Mouse (Mus musculus): ENCODE data around the gene Arid2. TPM values are rescaled to one million over a fixed set of nuclear protein-coding genes. Genes with fewer than 3 reads are reported as not detected.

The Arid2 gene
- polyA plus RNA-seq, 1 experiment from 2014 or later = 21.5 TPM

- no peaks in the 10 kb centered on the region for H3K27me3 ChIP-seq (replicated peaks)
- H3K36me3 ChIP-seq = no peaks in the 10 kb centered on the region
- H3K4me2 ChIP-seq = no peak overlapping the region
- H3K27ac ChIP-seq (ENCODE audit: poor library complexity, severe bottlenecking) = 0 out of 2 replicates have a peak overlapping the region, but pooled peaks have one; percentile 4
- WGBS = 37% methylated on average over 7 of the region's 7 CpGs
- H3K9me3 ChIP-seq (replicated peaks) = no peaks in the 10 kb centered on the region
- ATAC-seq (ENCODE audit: insufficient number of reproducible peaks, low FRiP score) = no peak
- no peak overlapping the region for H3K4me3 ChIP-seq
- peaks cover 19% of the 10 kb centered on the region for H3K4me1 ChIP-seq (replicated peaks)
- H3K9ac ChIP-seq = no peak overlapping the region
Observed at GRCm38 (mm10) chr15:96344591-96345285, 57.4 kb downstream of the Arid2 start.

GRCm38 (mm10) chr15:96345312-96345849, 58.1 kb downstream of the Arid2 start:
- Histone ChIP-seq H3K4me1 (replicated peaks) (peaks cover 19% of the 10 kb centered on the region), H3K9ac (no peak overlapping the region), H3K27me3 (replicated peaks) (no peaks in the 10 kb centered on the region), H3K27ac (ENCODE audit: poor library complexity, severe bottlenecking) (no peak overlapping the region), H3K36me3 (peaks cover 4% of the 10 kb centered on the region), H3K4me2 (no peak overlapping the region), H3K4me3 (no peak overlapping the region), H3K9me3 (replicated peaks) (no peaks in the 10 kb centered on the region)
- no peak for ATAC-seq (ENCODE audit: insufficient number of reproducible peaks, low FRiP score)
- WGBS = 88% methylated on average over 6 of the region's 6 CpGs

- H3K36me3 ChIP-seq = peaks cover 44% of the 10 kb centered on the region
- H3K4me2 ChIP-seq = no peak overlapping the region
- no peak overlapping the region for H3K9ac ChIP-seq
- H3K4me1 ChIP-seq (replicated peaks) = 0 out of 2 replicates have a peak, but pooled peaks cover 2% of the 10 kb centered on the region
- no peaks in the 10 kb centered on the region for H3K27me3 ChIP-seq (replicated peaks)
- H3K9me3 ChIP-seq (replicated peaks) = no peaks in the 10 kb centered on the region
- WGBS = 68% methylated on average over 9 of the region's 9 CpGs
- no peak for ATAC-seq (ENCODE audit: insufficient number of reproducible peaks, low FRiP score)
- no peak overlapping the region for H3K4me3 ChIP-seq
- H3K27ac ChIP-seq (ENCODE audit: poor library complexity, severe bottlenecking) = no peak overlapping the region
Observed at GRCm38 (mm10) chr15:96351432-96351831, 64.1 kb downstream of the Arid2 start.

DNA sequence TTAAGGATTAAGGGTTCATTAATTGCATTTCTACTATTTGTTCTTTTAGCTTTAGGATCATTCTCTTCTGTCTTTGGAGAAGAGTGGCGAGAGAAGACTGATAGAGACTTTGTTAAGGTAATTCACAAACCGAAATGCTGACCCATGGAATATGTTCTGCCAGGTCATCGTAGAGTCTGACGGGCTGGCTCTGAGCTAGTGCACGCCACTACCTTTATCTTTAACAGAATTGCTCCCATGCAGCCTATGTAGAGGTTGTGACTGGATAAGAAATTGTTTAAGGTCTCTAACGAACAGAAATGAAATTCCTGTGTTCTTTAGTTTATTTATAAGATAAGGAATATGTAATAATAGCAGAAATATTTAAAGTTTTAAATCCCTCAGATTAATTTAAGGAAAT, 71.6 kb downstream of the Arid2 start:
- 84% methylated on average over 6 of the region's 6 CpGs for WGBS
- peaks cover 60% of the 10 kb centered on the region for H3K36me3 ChIP-seq

DNA sequence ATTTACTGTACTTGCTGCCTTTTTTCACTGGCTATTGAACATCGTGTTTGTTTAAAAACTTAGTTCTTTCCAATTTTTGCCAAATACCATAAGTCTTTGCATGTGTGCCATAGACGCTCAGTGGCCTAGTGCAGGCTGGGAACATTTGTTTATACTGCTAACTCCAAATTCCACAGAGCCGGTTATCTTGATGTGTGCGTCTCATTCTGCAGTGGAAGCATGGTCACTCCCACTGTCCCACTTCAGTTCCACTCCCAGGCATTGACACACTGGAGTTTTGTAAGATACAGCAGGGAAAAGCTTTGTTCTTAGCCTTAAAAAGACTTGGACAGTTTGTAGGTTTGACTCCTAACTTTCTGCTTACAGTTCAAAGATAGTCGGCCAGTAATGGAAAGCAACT, 73.3 kb downstream of the Arid2 start:
- Histone ChIP-seq H3K4me2 (no peak overlapping the region), H3K4me3 (no peak overlapping the region), H3K9ac (no peak overlapping the region), H3K27me3 (replicated peaks) (no peaks in the 10 kb centered on the region), H3K36me3 (peaks cover 68% of the 10 kb centered on the region), H3K27ac (ENCODE audit: poor library complexity, severe bottlenecking) (no peak overlapping the region), H3K4me1 (replicated peaks) (peaks cover 3% of the 10 kb centered on the region; the same call in 1 of the 2 replicates), H3K9me3 (replicated peaks) (no peaks in the 10 kb centered on the region)
- no peak for ATAC-seq (ENCODE audit: insufficient number of reproducible peaks, low FRiP score)
- WGBS = 66% methylated on average over 5 of the region's 5 CpGs

More for the DNA sequence above, 71.6 kb downstream of the Arid2 start:
- no peak for ATAC-seq (ENCODE audit: insufficient number of reproducible peaks, low FRiP score)
- Histone ChIP-seq H3K9me3 (replicated peaks) (no peaks in the 10 kb centered on the region), H3K4me2 (no peak overlapping the region), H3K27me3 (replicated peaks) (no peaks in the 10 kb centered on the region), H3K4me3 (no peak overlapping the region), H3K4me1 (replicated peaks) (peaks cover 3% of the 10 kb centered on the region; the same call in 1 of the 2 replicates), H3K9ac (no peak overlapping the region), H3K27ac (ENCODE audit: poor library complexity, severe bottlenecking) (no peak overlapping the region)

DNA sequence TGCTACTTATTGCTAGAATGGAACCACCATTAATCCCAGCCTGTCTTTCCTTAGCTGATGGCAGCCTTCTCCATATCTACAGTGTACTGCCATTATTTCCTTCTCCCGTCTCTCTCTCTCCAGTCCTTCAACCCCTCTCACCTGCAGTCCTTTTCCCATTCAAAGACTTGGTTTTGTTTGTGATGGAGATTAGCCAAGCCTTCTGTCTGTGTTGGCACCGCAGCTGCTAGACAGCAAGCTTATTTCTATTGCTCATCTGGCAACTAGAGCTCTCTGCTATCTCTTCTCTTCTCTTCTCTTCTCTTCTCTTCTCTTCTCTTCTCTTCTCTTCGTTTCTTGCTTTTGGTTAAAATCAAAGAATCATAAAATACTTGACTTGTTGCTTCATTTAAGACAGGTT, 78.0 kb downstream of the Arid2 start:
- H3K9me3 ChIP-seq (replicated peaks) = no peaks in the 10 kb centered on the region
- no peak for ATAC-seq (ENCODE audit: insufficient number of reproducible peaks, low FRiP score)
- WGBS = 86% methylated on average over 3 of the region's 3 CpGs

DNA sequence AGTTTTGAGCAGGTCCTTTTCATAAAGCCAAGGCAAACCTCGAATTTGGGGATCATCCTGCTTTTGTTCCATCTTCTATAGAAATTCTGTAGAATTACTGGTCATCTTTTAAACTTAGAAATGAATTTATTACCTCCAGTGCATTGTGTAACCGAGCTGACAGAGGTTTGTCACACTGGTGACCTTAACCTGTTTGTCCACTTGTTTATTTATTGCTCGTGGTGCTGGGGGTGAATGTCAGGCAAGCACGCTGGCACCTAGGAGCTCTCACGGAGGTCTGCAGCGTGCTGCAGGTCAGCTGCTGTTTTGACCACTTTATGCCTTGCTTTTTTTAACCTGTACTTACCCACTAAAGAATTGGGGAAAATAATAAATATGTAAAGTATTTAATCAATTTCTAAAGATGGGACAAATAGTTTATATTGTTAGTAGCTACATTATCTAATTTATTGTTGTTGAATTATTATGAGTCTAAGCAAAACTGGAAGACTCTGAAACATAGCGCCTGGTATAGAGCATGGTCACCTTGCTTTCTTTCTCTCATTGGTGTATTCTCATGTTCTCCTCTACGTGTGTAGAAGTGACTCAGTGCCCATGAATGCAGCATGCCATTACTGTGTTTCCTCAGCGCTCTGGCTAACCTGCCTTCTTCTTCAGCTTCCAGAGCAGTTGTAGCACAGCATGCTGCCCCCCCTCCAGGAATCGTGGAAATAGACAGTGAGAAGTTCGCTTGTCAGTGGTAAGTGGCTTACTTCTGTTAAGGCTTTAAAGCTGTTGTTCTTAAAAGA, 79.1 kb downstream of the Arid2 start:
- no peaks in the 10 kb centered on the region for H3K4me1 ChIP-seq (replicated peaks)
- H3K27ac ChIP-seq (ENCODE audit: poor library complexity, severe bottlenecking) = no peak overlapping the region
- no peak overlapping the region for H3K9ac ChIP-seq
- no peak overlapping the region for H3K4me2 ChIP-seq
- H3K36me3 ChIP-seq = peaks cover 89% of the 10 kb centered on the region
- no peak overlapping the region for H3K4me3 ChIP-seq
- H3K27me3 ChIP-seq (replicated peaks) = no peaks in the 10 kb centered on the region
- 74% methylated on average over 11 of the region's 11 CpGs for WGBS
- ATAC-seq (ENCODE audit: insufficient number of reproducible peaks, low FRiP score) = no peak
- no peaks in the 10 kb centered on the region for H3K9me3 ChIP-seq (replicated peaks)

More for the DNA sequence above, 78.0 kb downstream of the Arid2 start:
- H3K27me3 ChIP-seq (replicated peaks) = no peaks in the 10 kb centered on the region
- no peak overlapping the region for H3K4me3 ChIP-seq
- H3K4me2 ChIP-seq = no peak overlapping the region
- no peak overlapping the region for H3K27ac ChIP-seq (ENCODE audit: poor library complexity, severe bottlenecking)
- H3K4me1 ChIP-seq (replicated peaks) = peaks cover 3% of the 10 kb centered on the region; the same call in 1 of the 2 replicates
- H3K36me3 ChIP-seq = peaks cover 85% of the 10 kb centered on the region
- no peak overlapping the region for H3K9ac ChIP-seq

- peaks cover 69% of the 10 kb centered on the region for H3K36me3 ChIP-seq
- H3K4me2 ChIP-seq = no peak overlapping the region
- H3K9me3 ChIP-seq (replicated peaks) = no peaks in the 10 kb centered on the region
- H3K4me3 ChIP-seq = no peak overlapping the region
- WGBS = 94% methylated on average over 18 of the region's 18 CpGs
- no peak overlapping the region for H3K27ac ChIP-seq (ENCODE audit: poor library complexity, severe bottlenecking)
- H3K4me1 ChIP-seq (replicated peaks) = no peaks in the 10 kb centered on the region
- no peak overlapping the region for H3K9ac ChIP-seq
- ATAC-seq (ENCODE audit: insufficient number of reproducible peaks, low FRiP score) = no peak
- H3K27me3 ChIP-seq (replicated peaks) = no peaks in the 10 kb centered on the region
Observed at GRCm38 (mm10) chr15:96371311-96371710, 84.0 kb downstream of the Arid2 start.

DNA sequence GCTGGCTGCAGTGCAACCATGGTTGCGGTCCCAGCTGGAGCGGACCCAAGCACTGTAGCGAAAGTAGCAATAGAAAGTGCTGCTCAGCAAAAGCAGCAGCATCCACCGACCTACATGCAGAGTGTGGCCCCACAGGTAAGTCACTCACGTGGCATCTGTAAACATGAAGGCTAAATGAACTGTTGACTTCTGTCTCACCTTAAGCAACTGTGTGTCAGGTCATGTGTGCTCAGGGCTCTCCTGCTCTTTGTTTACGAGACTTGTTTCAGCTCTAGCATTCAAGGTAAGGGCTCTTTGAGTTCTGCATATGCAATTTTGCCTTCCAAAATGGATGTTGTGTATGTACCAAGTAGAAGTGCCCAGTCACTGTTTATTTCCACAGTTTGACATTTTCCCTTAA, 85.3 kb downstream of the Arid2 start:
- H3K36me3 ChIP-seq = peaks cover 70% of the 10 kb centered on the region
- H3K4me2 ChIP-seq = no peak overlapping the region
- H3K4me3 ChIP-seq = no peak overlapping the region
- no peak for ATAC-seq (ENCODE audit: insufficient number of reproducible peaks, low FRiP score)
- 93% methylated on average over 6 of the region's 6 CpGs for WGBS
- H3K27me3 ChIP-seq (replicated peaks) = no peaks in the 10 kb centered on the region
- H3K27ac ChIP-seq (ENCODE audit: poor library complexity, severe bottlenecking) = no peak overlapping the region
- no peaks in the 10 kb centered on the region for H3K9me3 ChIP-seq (replicated peaks)
- no peak overlapping the region for H3K9ac ChIP-seq
- peaks cover 5% of the 10 kb centered on the region; the same call in 1 of the 2 replicates for H3K4me1 ChIP-seq (replicated peaks)

DNA sequence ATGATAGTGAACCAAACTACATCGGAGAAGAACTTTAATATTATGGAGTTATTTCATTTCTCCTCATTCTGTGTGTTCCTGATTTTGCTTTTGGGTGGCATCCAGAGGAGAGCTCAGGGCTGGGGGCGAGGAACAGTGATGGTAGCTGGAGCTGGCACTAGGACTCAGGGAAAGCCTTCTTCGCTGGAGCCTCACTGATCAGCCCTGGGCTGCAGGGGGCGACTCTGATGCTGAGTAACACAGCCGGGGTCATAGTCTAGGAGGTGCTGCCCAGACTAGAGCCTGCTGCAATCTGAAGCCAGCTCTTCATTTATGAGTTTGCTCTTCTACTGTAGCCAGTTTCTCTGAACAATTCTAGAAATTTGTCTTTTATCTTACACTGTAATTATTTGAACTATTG, 85.8 kb downstream of the Arid2 start:
- no peak overlapping the region for H3K4me2 ChIP-seq
- no peaks in the 10 kb centered on the region for H3K9me3 ChIP-seq (replicated peaks)
- no peak for ATAC-seq (ENCODE audit: insufficient number of reproducible peaks, low FRiP score)
- peaks cover 65% of the 10 kb centered on the region for H3K36me3 ChIP-seq
- no peaks in the 10 kb centered on the region for H3K27me3 ChIP-seq (replicated peaks)
- H3K27ac ChIP-seq (ENCODE audit: poor library complexity, severe bottlenecking) = no peak overlapping the region
- 86% methylated on average over 5 of the region's 5 CpGs for WGBS
- no peak overlapping the region for H3K9ac ChIP-seq
- H3K4me3 ChIP-seq = no peak overlapping the region
- peaks cover 5% of the 10 kb centered on the region; the same call in 1 of the 2 replicates for H3K4me1 ChIP-seq (replicated peaks)

DNA sequence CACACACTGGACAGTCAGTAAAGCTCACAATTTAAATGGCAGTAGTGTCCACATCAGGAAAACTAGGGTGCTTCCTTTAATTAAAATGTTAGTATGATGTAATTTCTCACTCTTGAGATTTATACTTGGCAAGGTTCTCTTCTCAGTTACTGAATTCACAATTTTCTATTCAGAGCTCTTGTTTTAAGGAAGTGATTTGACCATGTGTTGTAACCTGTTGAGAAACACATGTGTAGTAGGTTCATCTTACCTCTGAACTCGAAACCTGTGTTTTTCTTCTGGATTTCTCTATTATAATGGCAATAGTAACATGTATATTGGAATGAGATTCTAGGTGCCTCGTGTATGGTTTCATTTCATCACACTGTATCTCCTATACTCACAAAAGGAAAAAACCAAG, 88.9 kb downstream of the Arid2 start:
- Histone ChIP-seq H3K4me3 (no peak overlapping the region), H3K4me2 (no peak overlapping the region), H3K27me3 (replicated peaks) (no peaks in the 10 kb centered on the region), H3K4me1 (replicated peaks) (peaks cover 5% of the 10 kb centered on the region; the same call in 1 of the 2 replicates), H3K27ac (ENCODE audit: poor library complexity, severe bottlenecking) (no peak overlapping the region), H3K9me3 (replicated peaks) (no peaks in the 10 kb centered on the region), H3K9ac (no peak overlapping the region), H3K36me3 (peaks cover 54% of the 10 kb centered on the region)
- ATAC-seq (ENCODE audit: insufficient number of reproducible peaks, low FRiP score) = no peak
- 91% methylated on average over 2 of the region's 2 CpGs for WGBS
